Mouse (Mus musculus): ENCODE measurements around the gene Epb41l3.

DNA sequence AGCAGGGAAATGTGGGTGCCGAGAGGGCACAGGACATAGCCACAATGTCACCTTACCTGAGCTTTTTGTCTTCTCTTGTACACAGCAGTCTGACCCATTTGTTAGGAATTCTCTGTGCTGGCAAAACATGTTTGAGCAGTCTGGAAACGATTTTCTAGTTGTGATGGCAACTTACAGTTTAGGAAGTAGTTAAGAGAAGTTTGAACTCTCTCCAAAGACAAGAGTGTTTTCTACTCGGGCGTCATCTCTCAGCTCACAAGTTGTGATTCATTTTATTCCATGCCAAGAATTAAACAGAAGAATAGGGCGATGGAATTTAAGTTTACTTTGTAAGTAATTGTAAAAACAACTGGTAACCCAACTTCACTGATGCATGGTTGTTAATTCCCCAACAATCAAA, 52.5 kb downstream of the Epb41l3 start:
- TF ChIP-seq ZNF384 (IDR thresholded peaks at IDR 0.05; ENCODE audit: low read depth, low read length): no peak
- TF ChIP-seq MAFK (IDR thresholded peaks at IDR 0.05; ENCODE audit: insufficient read depth, low read depth, low read length): no peak
- no peak for TF ChIP-seq ZC3H11A (IDR thresholded peaks at IDR 0.05; ENCODE audit: borderline replicate concordance, low read depth, low read length)
- no peak for TF ChIP-seq CHD2 (IDR thresholded peaks at IDR 0.05; ENCODE audit: low read depth, low read length)
- no peak for TF ChIP-seq HCFC1 (IDR thresholded peaks at IDR 0.05; ENCODE audit: borderline replicate concordance, insufficient read depth, low read length)

Data from ES-E14 (cell line).